Mouse (Mus musculus) thymus, adult 2 months (tissue): Measurements from ENCODE around the gene Gm28308.

Source experiments
- CTCF ChIP-seq: fragments of 200-500 bp; IDR thresholded peaks from 2 replicates; pipeline ENCODE4 v1.5.1; 2012; ENCODE audit warnings: mild to moderate bottlenecking, control low read depth, low read length, moderate library complexity, borderline replicate concordance; ENCODE audit not compliant: control insufficient read depth, poor library complexity, insufficient read depth; ENCODE audit errors: extremely low read depth
- POLR2A ChIP-seq: fragments of 200-500 bp; IDR thresholded peaks from 2 replicates; pipeline ENCODE4 v1.6.1; 2012; ENCODE audit warnings: mild to moderate bottlenecking, low read length, control low read depth, moderate library complexity; ENCODE audit not compliant: control insufficient read depth, poor library complexity, insufficient read depth; ENCODE audit errors: extremely low read depth

- TF ChIP-seq CTCF, result no peak
- TF ChIP-seq POLR2A, result no peak
Measured at GRCm38 (mm10) chr6:52137841-52138535, 75.2 kb downstream of the Gm28308 start.
